Comparison of ENCODE assay signal across 12 mouse cellular contexts in the genomic region with DNA sequence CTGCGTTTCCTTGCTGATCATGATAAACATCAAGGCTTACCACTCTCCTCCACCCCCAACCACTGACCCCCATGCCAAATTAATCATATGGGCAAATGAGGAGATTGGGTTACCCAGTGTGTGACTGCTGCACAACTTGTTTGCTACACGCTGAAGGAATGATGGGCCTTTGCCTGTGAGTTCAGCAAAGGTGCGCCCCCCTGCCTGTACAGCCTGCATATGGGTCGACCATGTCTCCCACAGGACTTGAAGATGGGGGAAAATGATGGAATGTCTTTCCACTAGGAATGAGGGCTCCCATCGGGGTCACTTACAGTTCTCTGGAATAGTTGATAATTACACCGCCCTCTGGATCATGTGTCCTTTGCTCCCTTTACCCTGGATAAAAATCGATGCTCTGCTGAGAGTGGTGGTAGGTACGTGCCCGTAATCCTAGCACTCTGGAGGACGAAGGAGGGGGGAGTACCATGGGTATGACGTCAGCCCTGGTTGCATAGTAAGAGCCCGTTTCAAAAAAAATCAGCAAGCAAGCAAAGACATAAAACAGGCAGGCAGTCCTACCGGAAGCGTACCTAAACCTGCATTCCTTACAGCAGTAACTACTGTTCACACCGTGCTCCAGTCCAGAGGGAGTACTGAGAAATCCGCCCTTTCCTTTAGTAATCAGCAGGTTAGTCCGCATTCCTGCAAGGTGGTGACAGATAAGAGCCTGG. TPM values are rescaled to one million over a fixed set of nuclear protein-coding genes. Genes with fewer than 3 reads are reported as not detected.
A peak's percentile ranks its signal among the peaks of the same experiment; 100 is the strongest.
DNase-seq lines count a peak whose midpoint lies in the region; ATAC-seq and TF ChIP-seq lines count a peak whose summit lies in the region.
"Had no signal": no experiment of that assay in that cellular context is flagged by ENCODE, and none has a peak within 500 bp of the region (broad histone marks: within the 10 kb centered on the region; RNA-seq: fewer than 3 reads in every experiment).

No protein-coding gene starts in this region.

- DNase-seq in heart, embryonic 10.5 days (ENCODE audit: low spot score) = no peak
- no peak for DNase-seq in heart, postnatal 10 days
- no peak for DNase-seq in midbrain, postnatal 0 days (ENCODE audit: low spot score)
- no peak for DNase-seq in ovary, postnatal 36 days (ENCODE audit: low spot score)
- DNase-seq in MN1 (ENCODE audit: low spot score) = no peak
- DNase-seq: B cell, adult 2 months; right cerebral cortex, postnatal 14 days had no signal

- ATAC-seq in midbrain, embryonic 13.5 days = 0 out of 2 replicates have a peak, but pooled peaks have one; percentile 27
- ATAC-seq in midbrain, postnatal 0 days (ENCODE audit: low FRiP score) = no peak
- ATAC-seq in limb, embryonic 12.5 days (ENCODE audit: insufficient number of reproducible peaks, insufficient read depth, low FRiP score, low TSS enrichment, low read depth) = peak; percentile 63; the same call in 1 of the 2 replicates
- peak; percentile 92 for ATAC-seq in stomach, embryonic 14.5 days (ENCODE audit: insufficient number of reproducible peaks, insufficient read depth, low FRiP score, low read depth)

- peak overlapping the region; percentile 33 for H3K4me3 ChIP-seq in heart, embryonic 10.5 days
- no peak overlapping the region for H3K4me3 ChIP-seq in midbrain, embryonic 13.5 days (replicated peaks)
- H3K4me3 ChIP-seq in midbrain, postnatal 0 days (ENCODE audit: low read depth, low read length) = no peak overlapping the region
- no peak overlapping the region for H3K4me3 ChIP-seq in limb, embryonic 12.5 days (replicated peaks)
- H3K4me3 ChIP-seq in stomach, embryonic 14.5 days (ENCODE audit: low read depth, low read length) = no peak overlapping the region
- H3K4me3 ChIP-seq: forebrain, embryonic 10.5 days; midbrain, embryonic 12.5 days had no signal

- peaks cover 9% of the 10 kb centered on the region for H3K4me1 ChIP-seq in heart, embryonic 10.5 days
- H3K4me1 ChIP-seq in midbrain, embryonic 13.5 days (replicated peaks) = no peaks in the 10 kb centered on the region
- no peaks in the 10 kb centered on the region for H3K4me1 ChIP-seq in midbrain, postnatal 0 days (ENCODE audit: insufficient read depth, low read length)
- H3K4me1 ChIP-seq in limb, embryonic 12.5 days (replicated peaks) = peaks cover 8% of the 10 kb centered on the region
- no peaks in the 10 kb centered on the region for H3K4me1 ChIP-seq in stomach, embryonic 14.5 days (ENCODE audit: control insufficient read depth, insufficient read depth, low read length)
- H3K4me1 ChIP-seq: forebrain, embryonic 10.5 days; midbrain, embryonic 12.5 days had no signal

- no peak overlapping the region for H3K9ac ChIP-seq in midbrain, embryonic 13.5 days (replicated peaks)
- no peak overlapping the region for H3K9ac ChIP-seq in midbrain, postnatal 0 days (replicated peaks; ENCODE audit: low read length, poor library complexity, severe bottlenecking)
- H3K9ac ChIP-seq in limb, embryonic 12.5 days (replicated peaks) = no peak overlapping the region
- no peak overlapping the region for H3K9ac ChIP-seq in stomach, embryonic 14.5 days (replicated peaks; ENCODE audit: low read depth, low read length)
- H3K9ac ChIP-seq: midbrain, embryonic 12.5 days had no signal

- no peaks in the 10 kb centered on the region for H3K9me3 ChIP-seq in heart, embryonic 10.5 days
- no peaks in the 10 kb centered on the region for H3K9me3 ChIP-seq in midbrain, embryonic 13.5 days
- H3K9me3 ChIP-seq in midbrain, postnatal 0 days (ENCODE audit: low read length) = no peaks in the 10 kb centered on the region
- no peaks in the 10 kb centered on the region for H3K9me3 ChIP-seq in limb, embryonic 12.5 days
- no peaks in the 10 kb centered on the region for H3K9me3 ChIP-seq in stomach, embryonic 14.5 days (ENCODE audit: control insufficient read depth, low read depth, low read length)
- H3K9me3 ChIP-seq: forebrain, embryonic 10.5 days; midbrain, embryonic 12.5 days had no signal

- 35% methylated on average over 17 of the region's 17 CpGs for whole genome bisulfite sequencing in heart, embryonic 10.5 days
- WGBS in midbrain, embryonic 13.5 days = 69% methylated on average over 17 of the region's 17 CpGs
- WGBS in midbrain, postnatal 0 days = 67% methylated on average over 17 of the region's 17 CpGs
- WGBS in limb, embryonic 12.5 days = 50% methylated on average over 17 of the region's 17 CpGs
- 38% methylated on average over 17 of the region's 17 CpGs for WGBS in stomach, embryonic 14.5 days

- no peak for TF ChIP-seq CTCF in midbrain, postnatal 0 days (IDR thresholded peaks at IDR 0.05)

- intact Hi-C loops in heart, postnatal 10 days (cut with DNase I) = no loop called here

- no peaks in the 10 kb centered on the region for H3K36me3 ChIP-seq in heart, embryonic 10.5 days
- H3K36me3 ChIP-seq in midbrain, embryonic 13.5 days = no peaks in the 10 kb centered on the region
- H3K36me3 ChIP-seq in midbrain, postnatal 0 days (ENCODE audit: insufficient read depth, low read length) = no peaks in the 10 kb centered on the region
- H3K36me3 ChIP-seq in limb, embryonic 12.5 days = no peaks in the 10 kb centered on the region
- no peaks in the 10 kb centered on the region for H3K36me3 ChIP-seq in stomach, embryonic 14.5 days (ENCODE audit: control insufficient read depth, insufficient read depth, low read length)
- H3K36me3 ChIP-seq: forebrain, embryonic 10.5 days; midbrain, embryonic 12.5 days had no signal

- peaks cover 4% of the 10 kb centered on the region; the same call in 1 of the 2 replicates for H3K27me3 ChIP-seq in heart, embryonic 10.5 days (ENCODE audit: insufficient read depth, poor library complexity, severe bottlenecking)
- H3K27me3 ChIP-seq in midbrain, embryonic 13.5 days = no peaks in the 10 kb centered on the region
- H3K27me3 ChIP-seq in midbrain, postnatal 0 days (ENCODE audit: insufficient read depth, low read length) = no peaks in the 10 kb centered on the region
- H3K27me3 ChIP-seq in limb, embryonic 12.5 days = no peaks in the 10 kb centered on the region
- no peaks in the 10 kb centered on the region for H3K27me3 ChIP-seq in stomach, embryonic 14.5 days (ENCODE audit: control insufficient read depth, insufficient read depth, low read length)
- H3K27me3 ChIP-seq: midbrain, embryonic 12.5 days had no signal

- H3K4me2 ChIP-seq in midbrain, embryonic 13.5 days (replicated peaks) = no peak overlapping the region
- no peak overlapping the region for H3K4me2 ChIP-seq in midbrain, postnatal 0 days (ENCODE audit: low read depth, low read length, poor library complexity, severe bottlenecking)
- H3K4me2 ChIP-seq in limb, embryonic 12.5 days = peak overlapping the region; percentile 29
- peak overlapping the region; percentile 26 for H3K4me2 ChIP-seq in stomach, embryonic 14.5 days (replicated peaks; ENCODE audit: low read depth, low read length)
- H3K4me2 ChIP-seq: midbrain, embryonic 12.5 days had no signal

- no peak overlapping the region for H3K27ac ChIP-seq in heart, embryonic 10.5 days
- no peak overlapping the region for H3K27ac ChIP-seq in midbrain, embryonic 13.5 days
- H3K27ac ChIP-seq in midbrain, postnatal 0 days (ENCODE audit: low read depth, low read length) = no peak overlapping the region
- no peak overlapping the region for H3K27ac ChIP-seq in limb, embryonic 12.5 days
- peak overlapping the region; percentile 66; the same call in 1 of the 2 replicates for H3K27ac ChIP-seq in stomach, embryonic 14.5 days (ENCODE audit: low read length)
- H3K27ac ChIP-seq: forebrain, embryonic 10.5 days; midbrain, embryonic 12.5 days had no signal

RNA-seq across cellular contexts. Expression of gene Bmp8b, which starts 11.7 kb away (rescaled TPM):
- 0.18 and 0.84 TPM in 2 replicates for polyA plus RNA-seq in heart, embryonic 10.5 days (2016; fragmentation: Nextera tagmentation; extraction: Ambion mirVana)
- not detected for total RNA-seq in heart, postnatal 10 days (2021)
- polyA plus RNA-seq in midbrain, embryonic 13.5 days (2015; fragmentation: Nextera tagmentation; extraction: Ambion mirVana) = 0.13 and 0.14 TPM in 2 replicates
- total RNA-seq in midbrain, postnatal 0 days (2014; rRNA removed) = 0.42 and 1.5 TPM in 2 replicates
- polyA plus RNA-seq in midbrain, postnatal 0 days (2015; fragmentation: Nextera tagmentation; extraction: Ambion mirVana) = 0.45 and 0.56 TPM in 2 replicates
- polyA plus RNA-seq in limb, embryonic 12.5 days (2016; fragmentation: Nextera tagmentation; extraction: Ambion mirVana) = 0.19 and 0.68 TPM in 2 replicates
- polyA plus RNA-seq in stomach, embryonic 14.5 days (2014; fragmentation: Nextera tagmentation; extraction: Ambion mirVana) = 0.80 and 1.1 TPM in 2 replicates

RNA-seq across cellular contexts. Expression of gene Oxct2b, which starts 22.8 kb away (rescaled TPM):
- 0.11 TPM in 1 of 2 replicates, not detected in the other for polyA plus RNA-seq in heart, embryonic 10.5 days (2016; fragmentation: Nextera tagmentation; extraction: Ambion mirVana)
- total RNA-seq in heart, postnatal 10 days (2021) = not detected
- polyA plus RNA-seq in midbrain, embryonic 13.5 days (2015; fragmentation: Nextera tagmentation; extraction: Ambion mirVana) = 0.11 and 0.14 TPM in 2 replicates
- 0.94 and 2.1 TPM in 2 replicates for total RNA-seq in midbrain, postnatal 0 days (2014; rRNA removed)
- polyA plus RNA-seq in midbrain, postnatal 0 days (2015; fragmentation: Nextera tagmentation; extraction: Ambion mirVana) = 0.58 and 0.91 TPM in 2 replicates
- polyA plus RNA-seq in limb, embryonic 12.5 days (2016; fragmentation: Nextera tagmentation; extraction: Ambion mirVana) = not detected in 2 replicates
- polyA plus RNA-seq in stomach, embryonic 14.5 days (2014; fragmentation: Nextera tagmentation; extraction: Ambion mirVana) = not detected in 2 replicates
- polyA plus RNA-seq: forebrain, embryonic 10.5 days; midbrain, embryonic 12.5 days had no signal

RNA-seq across cellular contexts. Expression of gene Ppie, which starts 46.5 kb away (rescaled TPM):
- polyA plus RNA-seq in heart, embryonic 10.5 days (2016; fragmentation: Nextera tagmentation; extraction: Ambion mirVana) = 72.4 and 100 TPM in 2 replicates
- total RNA-seq in heart, postnatal 10 days (2021) = 10 to 100 TPM; 28.4 to 29.2 TPM
- 74.2 and 77.2 TPM in 2 replicates for polyA plus RNA-seq in midbrain, embryonic 13.5 days (2015; fragmentation: Nextera tagmentation; extraction: Ambion mirVana)
- total RNA-seq in midbrain, postnatal 0 days (2014; rRNA removed) = 17.7 and 28.1 TPM in 2 replicates
- 41.7 and 41.9 TPM in 2 replicates for polyA plus RNA-seq in midbrain, postnatal 0 days (2015; fragmentation: Nextera tagmentation; extraction: Ambion mirVana)
- polyA plus RNA-seq in limb, embryonic 12.5 days (2016; fragmentation: Nextera tagmentation; extraction: Ambion mirVana) = 114 and 117 TPM in 2 replicates
- 104 and 109 TPM in 2 replicates for polyA plus RNA-seq in stomach, embryonic 14.5 days (2014; fragmentation: Nextera tagmentation; extraction: Ambion mirVana)

Comparison
In these comparisons a context has a peak if more than half of its experiments do, and no peak if none do; other contexts are left out.
1. H3K4me2 ChIP-seq: peak in limb, embryonic 12.5 days (single experiment) and stomach, embryonic 14.5 days (single experiment); none in midbrain, embryonic 13.5 days (single experiment) and midbrain, postnatal 0 days (single experiment).